Comparison of ENCODE assay signal across 10 mouse cellular contexts in the genomic region with DNA sequence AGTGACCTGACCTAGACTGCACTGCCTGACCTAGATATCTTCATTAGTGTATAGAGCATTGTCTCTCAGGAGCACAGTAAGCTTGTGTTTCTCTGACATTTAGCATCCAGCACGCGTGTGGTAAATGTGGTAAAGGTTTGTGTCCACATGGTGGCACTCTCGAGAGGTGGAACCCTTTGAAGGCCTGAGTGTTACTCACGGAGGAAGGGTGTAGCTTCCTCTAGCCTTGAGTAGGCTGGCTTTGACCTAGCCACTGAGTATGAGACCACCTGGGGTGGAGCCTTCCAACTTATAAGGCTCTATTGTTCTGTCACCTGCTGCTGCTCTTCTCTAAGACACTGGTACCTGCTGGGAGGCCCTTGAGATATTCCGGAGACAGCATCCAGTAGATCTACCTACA. TPM values are rescaled to one million over a fixed set of nuclear protein-coding genes. Genes with fewer than 3 reads are reported as not detected.
A peak's percentile ranks its signal among the peaks of the same experiment; 100 is the strongest.
DNase-seq lines count a peak whose midpoint lies in the region; ATAC-seq and TF ChIP-seq lines count a peak whose summit lies in the region.
"Had no signal": no experiment of that assay in that cellular context is flagged by ENCODE, and none has a peak within 500 bp of the region (broad histone marks: within the 10 kb centered on the region; RNA-seq: fewer than 3 reads in every experiment).

No protein-coding gene starts in this region.

- no peaks in the 10 kb centered on the region for H3K4me1 ChIP-seq in limb, embryonic 11.5 days (ENCODE audit: control insufficient read depth, insufficient read depth, low read length)
- peaks cover 3% of the 10 kb centered on the region; the same call in 1 of the 2 replicates for H3K4me1 ChIP-seq in limb, embryonic 10.5 days
- H3K4me1 ChIP-seq in liver, postnatal 0 days (ENCODE audit: insufficient read depth): peaks cover 11% of the 10 kb centered on the region
- H3K4me1 ChIP-seq in forebrain, embryonic 13.5 days: no peaks in the 10 kb centered on the region
- H3K4me1 ChIP-seq: limb, embryonic 13.5 days had no signal

- TF ChIP-seq CTCF in liver, postnatal 0 days (IDR thresholded peaks at IDR 0.05; ENCODE audit: low read depth): peak; percentile 93

- no peak overlapping the region for H3K4me3 ChIP-seq in limb, embryonic 11.5 days (ENCODE audit: low read depth, low read length)
- H3K4me3 ChIP-seq in limb, embryonic 10.5 days: no peak overlapping the region
- H3K4me3 ChIP-seq in liver, postnatal 0 days (ENCODE audit: low read depth, low read length): no peak overlapping the region
- no peak overlapping the region for H3K4me3 ChIP-seq in forebrain, embryonic 13.5 days
- H3K4me3 ChIP-seq: embryonic facial prominence, embryonic 15.5 days; limb, embryonic 13.5 days had no signal

- peak; percentile 52 for DNase-seq in limb, embryonic 11.5 days (ENCODE audit: low spot score)
- no peak for DNase-seq in limb, embryonic 10.5 days (ENCODE audit: low spot score)
- DNase-seq in WW6 (ENCODE audit: low read depth, low spot score): peak; percentile 97
- DNase-seq in kidney, adult 11 months: peak; percentile 65
- peak; percentile 78 for DNase-seq in liver, postnatal 0 days
- peak; percentile 24 for DNase-seq in right cerebral cortex, postnatal 25 days

- ATAC-seq in limb, embryonic 11.5 days (ENCODE audit: insufficient number of reproducible peaks, low FRiP score, low TSS enrichment, low read depth): no peak
- ATAC-seq in erythroblast, adult 5-6 weeks (replicated peaks; ENCODE audit: low FRiP score, poor library complexity, severe bottlenecking): peak; percentile 82
- ATAC-seq in liver, postnatal 0 days: peak; percentile 56
- no peak for ATAC-seq in forebrain, embryonic 13.5 days

- 0 out of 2 replicates have a peak, but pooled peaks cover 2% of the 10 kb centered on the region for H3K36me3 ChIP-seq in limb, embryonic 11.5 days (ENCODE audit: control insufficient read depth, insufficient read depth, low read length)
- peaks cover 19% of the 10 kb centered on the region for H3K36me3 ChIP-seq in limb, embryonic 10.5 days
- peaks cover 5% of the 10 kb centered on the region; the same call in 1 of the 2 replicates for H3K36me3 ChIP-seq in liver, postnatal 0 days (replicated peaks; ENCODE audit: insufficient read depth, low read length)
- H3K36me3 ChIP-seq in forebrain, embryonic 13.5 days (ENCODE audit: poor library complexity, severe bottlenecking): peaks cover 18% of the 10 kb centered on the region

- no peak overlapping the region for H3K9ac ChIP-seq in limb, embryonic 11.5 days (ENCODE audit: low read length)
- H3K9ac ChIP-seq in liver, postnatal 0 days (replicated peaks): no peak overlapping the region
- no peak overlapping the region for H3K9ac ChIP-seq in forebrain, embryonic 13.5 days
- H3K9ac ChIP-seq: embryonic facial prominence, embryonic 15.5 days; limb, embryonic 13.5 days had no signal

- H3K9me3 ChIP-seq in limb, embryonic 11.5 days (ENCODE audit: control insufficient read depth, low read length): no peaks in the 10 kb centered on the region
- no peaks in the 10 kb centered on the region for H3K9me3 ChIP-seq in limb, embryonic 10.5 days (replicated peaks)
- H3K9me3 ChIP-seq in liver, postnatal 0 days (ENCODE audit: low read length): no peaks in the 10 kb centered on the region
- H3K9me3 ChIP-seq in forebrain, embryonic 13.5 days (replicated peaks): no peaks in the 10 kb centered on the region
- H3K9me3 ChIP-seq: embryonic facial prominence, embryonic 15.5 days; limb, embryonic 13.5 days had no signal

- no peaks in the 10 kb centered on the region; the same call in 1 of the 2 replicates for H3K27me3 ChIP-seq in limb, embryonic 11.5 days (ENCODE audit: control insufficient read depth, insufficient read depth, low read length)
- H3K27me3 ChIP-seq in limb, embryonic 10.5 days (ENCODE audit: low read depth, poor library complexity, severe bottlenecking): peaks cover 9% of the 10 kb centered on the region
- no peaks in the 10 kb centered on the region for H3K27me3 ChIP-seq in liver, postnatal 0 days (ENCODE audit: insufficient read depth, low read length)
- peaks cover under 1% of the 10 kb centered on the region; the same call in 1 of the 2 replicates for H3K27me3 ChIP-seq in forebrain, embryonic 13.5 days
- H3K27me3 ChIP-seq: embryonic facial prominence, embryonic 15.5 days had no signal

- WGBS in limb, embryonic 11.5 days: 22% methylated on average over 5 of the region's 5 CpGs
- WGBS in limb, embryonic 10.5 days: 22% methylated on average over 5 of the region's 5 CpGs
- 15% methylated on average over 5 of the region's 5 CpGs for WGBS in liver, postnatal 0 days (ENCODE audit: insufficient replicate concordance)
- WGBS in forebrain, embryonic 13.5 days: 17% methylated on average over 5 of the region's 5 CpGs

- no peak for TF ChIP-seq EP300 in liver, postnatal 0 days (IDR thresholded peaks at IDR 0.05; ENCODE audit: low read depth)

- no peak overlapping the region for H3K27ac ChIP-seq in limb, embryonic 11.5 days (replicated peaks; ENCODE audit: low read depth, low read length)
- H3K27ac ChIP-seq in limb, embryonic 10.5 days: no peak overlapping the region
- no peak overlapping the region for H3K27ac ChIP-seq in liver, postnatal 0 days (ENCODE audit: low read depth)
- H3K27ac ChIP-seq in forebrain, embryonic 13.5 days: no peak overlapping the region
- H3K27ac ChIP-seq: embryonic facial prominence, embryonic 15.5 days had no signal

- H3K4me2 ChIP-seq in limb, embryonic 11.5 days (ENCODE audit: low read depth, severe bottlenecking): no peak overlapping the region
- no peak overlapping the region for H3K4me2 ChIP-seq in liver, postnatal 0 days (ENCODE audit: low read depth, low read length)
- H3K4me2 ChIP-seq in forebrain, embryonic 13.5 days: no peak overlapping the region
- H3K4me2 ChIP-seq: embryonic facial prominence, embryonic 15.5 days; limb, embryonic 13.5 days had no signal

RNA-seq across cellular contexts. Expression of gene Trim25, which starts 5.6 kb away (rescaled TPM):
- polyA plus RNA-seq in limb, embryonic 11.5 days (2014; fragmentation: Nextera tagmentation; extraction: Ambion mirVana): 2.3 and 2.6 TPM in 2 replicates
- polyA plus RNA-seq in limb, embryonic 10.5 days (2016; fragmentation: Nextera tagmentation; extraction: Ambion mirVana): 3.0 and 3.4 TPM in 2 replicates
- 19.8 and 24.2 TPM in 2 replicates for total RNA-seq in erythroblast, adult 5-6 weeks (2015; ENCODE audit: low replicate concordance)
- 16.4 and 20.5 TPM in 2 replicates for total RNA-seq in erythroblast, adult 5-6 weeks (2017; ENCODE audit: low replicate concordance)
- 20.4 and 20.6 TPM in 2 replicates for polyA plus RNA-seq in liver, postnatal 0 days (2015; fragmentation: Nextera tagmentation; extraction: Ambion mirVana)
- 2.4 and 3.0 TPM in 2 replicates for polyA plus RNA-seq in forebrain, embryonic 13.5 days (2015; fragmentation: Nextera tagmentation; extraction: Ambion mirVana)

RNA-seq across cellular contexts. Expression of gene Coil, which starts 23.6 kb away (rescaled TPM):
- polyA plus RNA-seq in limb, embryonic 11.5 days (2014; fragmentation: Nextera tagmentation; extraction: Ambion mirVana): 18.4 and 20.1 TPM in 2 replicates
- polyA plus RNA-seq in limb, embryonic 10.5 days (2016; fragmentation: Nextera tagmentation; extraction: Ambion mirVana): 25.9 and 28.7 TPM in 2 replicates
- total RNA-seq in erythroblast, adult 5-6 weeks (2015; ENCODE audit: low replicate concordance): 1.3 and 2.7 TPM in 2 replicates
- 1.3 and 6.3 TPM in 2 replicates for total RNA-seq in erythroblast, adult 5-6 weeks (2017; ENCODE audit: low replicate concordance)
- polyA plus RNA-seq in liver, postnatal 0 days (2015; fragmentation: Nextera tagmentation; extraction: Ambion mirVana): 2.6 and 2.7 TPM in 2 replicates
- polyA plus RNA-seq in forebrain, embryonic 13.5 days (2015; fragmentation: Nextera tagmentation; extraction: Ambion mirVana): 21.1 and 25.2 TPM in 2 replicates

RNA-seq across cellular contexts. Expression of gene Elobl, which starts 26.9 kb away (rescaled TPM):
- polyA plus RNA-seq in limb, embryonic 11.5 days (2014; fragmentation: Nextera tagmentation; extraction: Ambion mirVana): not detected in 2 replicates
- not detected in 2 replicates for polyA plus RNA-seq in limb, embryonic 10.5 days (2016; fragmentation: Nextera tagmentation; extraction: Ambion mirVana)
- not detected in 2 replicates for total RNA-seq in erythroblast, adult 5-6 weeks (2015; ENCODE audit: low replicate concordance)
- total RNA-seq in erythroblast, adult 5-6 weeks (2017; ENCODE audit: low replicate concordance): not detected in 2 replicates
- polyA plus RNA-seq in liver, postnatal 0 days (2015; fragmentation: Nextera tagmentation; extraction: Ambion mirVana): not detected in 2 replicates
- not detected in 2 replicates for polyA plus RNA-seq in forebrain, embryonic 13.5 days (2015; fragmentation: Nextera tagmentation; extraction: Ambion mirVana)
- polyA plus RNA-seq: embryonic facial prominence, embryonic 15.5 days; limb, embryonic 13.5 days had no signal

RNA-seq across cellular contexts. Expression of gene Scpep1, which starts 38.4 kb away (rescaled TPM):
- 69.8 and 75.9 TPM in 2 replicates for polyA plus RNA-seq in limb, embryonic 11.5 days (2014; fragmentation: Nextera tagmentation; extraction: Ambion mirVana)
- polyA plus RNA-seq in limb, embryonic 10.5 days (2016; fragmentation: Nextera tagmentation; extraction: Ambion mirVana): 63.3 and 65.9 TPM in 2 replicates
- 15.0 and 15.2 TPM in 2 replicates for total RNA-seq in erythroblast, adult 5-6 weeks (2015; ENCODE audit: low replicate concordance)
- total RNA-seq in erythroblast, adult 5-6 weeks (2017; ENCODE audit: low replicate concordance): 4.6 and 8.6 TPM in 2 replicates
- polyA plus RNA-seq in liver, postnatal 0 days (2015; fragmentation: Nextera tagmentation; extraction: Ambion mirVana): 35.3 and 38.9 TPM in 2 replicates
- polyA plus RNA-seq in forebrain, embryonic 13.5 days (2015; fragmentation: Nextera tagmentation; extraction: Ambion mirVana): 35.9 and 36.5 TPM in 2 replicates

Comparison
In these comparisons a context has a peak if more than half of its experiments do, and no peak if none do; other contexts are left out.
1. ATAC-seq: peak in erythroblast, adult 5-6 weeks (single experiment) and liver, postnatal 0 days (single experiment); none in limb, embryonic 11.5 days (single experiment) and forebrain, embryonic 13.5 days (single experiment).